Mouse (Mus musculus) Patski (cell line): ENCODE results near the gene Elmo1. TPM values are rescaled to one million over a fixed set of nuclear protein-coding genes. Genes with fewer than 3 reads are reported as not detected.

Experiments used
- ATAC-seq: fragments of 100-300 bp; one replicate; pipeline ENCODE4 v1.8.0; 2021
- CTCF ChIA-PET: fragments of 350-600 bp; sonication (Branson Sonifier 250); formaldehyde crosslinking; loops from one replicate; lab custom pipeline; 2022; ENCODE audit warnings: inconsistent platforms; lab: Charles Lee
- POLR2A ChIA-PET: fragments of 350-600 bp; sonication (Branson Sonifier 250); formaldehyde crosslinking; loops from one replicate; lab custom pipeline; 2022; ENCODE audit warnings: antibody characterized with exemption, inconsistent platforms; lab: Charles Lee
- DNase-seq: peaks from one replicate; pipeline ENCODE4 v3.0.0-alpha.2; 2011; ENCODE audit warnings: low read depth, low spot score
- H3K27me3 ChIP-seq: fragments of 371-371 bp; one replicate; pipeline ENCODE4 v1.5.1; 2021
- CTCF ChIP-seq: fragments of 100-300 bp; IDR thresholded peaks from one replicate; pipeline ENCODE4 v1.5.1; 2021
- in situ Hi-C: fragments of 300-500 bp; cut with MboI; formaldehyde crosslinking; loops from 3 replicates; pipeline ENCODE4 v1.11.1; 2018; ENCODE audit warnings: low pct_unique_long_range_greater_than_20kb, mixed read lengths
- polyA plus RNA-seq: library from polyadenylated mRNA; unstranded; gene quantifications from one replicate; pipeline ENCODE4 v1.2.3, GENCODE M21; 2021

Elmo1 gene
- polyA plus RNA-seq, 1 experiment from 2014 or later = 0.08 TPM

- no peak for DNase-seq
- no peak for TF ChIP-seq CTCF
- CTCF ChIA-PET = no interaction called here
- POLR2A ChIA-PET = no interaction called here
- no peak for ATAC-seq
- H3K27me3 ChIP-seq = no peaks in the 10 kb centered on the region
- in situ Hi-C loops = no loop called here
Measured at GRCm38 (mm10) chr13:20109446-20109845, 19.1 kb downstream of the Elmo1 start.

GRCm38 (mm10) chr13:20109987-20110680, 19.7 kb downstream of the Elmo1 start:
- POLR2A ChIA-PET = no interaction called here
- in situ Hi-C loops = no loop called here
- H3K27me3 ChIP-seq = no peaks in the 10 kb centered on the region
- ATAC-seq = no peak
- DNase-seq = no peak
- CTCF ChIA-PET = no interaction called here
- no peak for TF ChIP-seq CTCF

- POLR2A ChIA-PET = no interaction called here
- in situ Hi-C loops = no loop called here
Measured at GRCm38 (mm10) chr13:20111256-20111800, 20.9 kb downstream of the Elmo1 start.

GRCm38 (mm10) chr13:20115131-20115907, 24.9 kb downstream of the Elmo1 start:
- H3K27me3 ChIP-seq = no peaks in the 10 kb centered on the region
- ChIA-PET POLR2A (no interaction called here), CTCF (no interaction called here)
- TF ChIP-seq CTCF = no peak
- DNase-seq (no peak), ATAC-seq (no peak)
- in situ Hi-C loops = no loop called here

More at GRCm38 (mm10) chr13:20111256-20111800, 20.9 kb downstream of the Elmo1 start:
- no peaks in the 10 kb centered on the region for H3K27me3 ChIP-seq
- CTCF ChIA-PET = no interaction called here
- DNase-seq = no peak
- no peak for ATAC-seq
- TF ChIP-seq CTCF = no peak

- ATAC-seq (no peak), DNase-seq (no peak)
- CTCF ChIA-PET = no interaction called here
- in situ Hi-C loops = no loop called here
- no peaks in the 10 kb centered on the region for H3K27me3 ChIP-seq
- POLR2A ChIA-PET = no interaction called here
- no peak for TF ChIP-seq CTCF
Measured at GRCm38 (mm10) chr13:20116019-20116418, 25.6 kb downstream of the Elmo1 start.

GRCm38 (mm10) chr13:20116868-20117510, 26.6 kb downstream of the Elmo1 start:
- ChIA-PET CTCF (no interaction called here), POLR2A (no interaction called here)
- in situ Hi-C loops = no loop called here
- H3K27me3 ChIP-seq = no peaks in the 10 kb centered on the region
- no peak for TF ChIP-seq CTCF
- DNase-seq (no peak), ATAC-seq (no peak)

GRCm38 (mm10) chr13:20117691-20118090, 27.3 kb downstream of the Elmo1 start:
- ChIA-PET CTCF (no interaction called here), POLR2A (no interaction called here)
- ATAC-seq (no peak), DNase-seq (no peak)
- TF ChIP-seq CTCF = no peak
- in situ Hi-C loops = no loop called here
- H3K27me3 ChIP-seq = no peaks in the 10 kb centered on the region

GRCm38 (mm10) chr13:20118909-20119308, 28.5 kb downstream of the Elmo1 start:
- DNase-seq (no peak), ATAC-seq (no peak)
- in situ Hi-C loops = no loop called here
- ChIA-PET CTCF (no interaction called here), POLR2A (no interaction called here)
- no peaks in the 10 kb centered on the region for H3K27me3 ChIP-seq
- TF ChIP-seq CTCF = no peak

GRCm38 (mm10) chr13:20120723-20121122, 30.3 kb downstream of the Elmo1 start:
- no peak for DNase-seq
- in situ Hi-C loops = no loop called here
- POLR2A ChIA-PET = no interaction called here
- CTCF ChIA-PET = interaction anchor here (1.5 kb wide), 1 partner anchor 17 kb away, joined by 3 read pairs; no protein-coding TSS in a partner anchor
- no peak for TF ChIP-seq CTCF
- H3K27me3 ChIP-seq = no peaks in the 10 kb centered on the region
- ATAC-seq = no peak

- POLR2A ChIA-PET = interaction anchor here (0.7 kb wide), 1 partner anchor 1913 kb away, joined by 3 read pairs; no protein-coding TSS in a partner anchor
- CTCF ChIA-PET = interaction anchor here (1.5 kb wide), 1 partner anchor 18 kb away, joined by 3 read pairs; no protein-coding TSS in a partner anchor
- no peaks in the 10 kb centered on the region for H3K27me3 ChIP-seq
- no peak for TF ChIP-seq CTCF
- in situ Hi-C loops = no loop called here
- DNase-seq (no peak), ATAC-seq (no peak)
Measured at GRCm38 (mm10) chr13:20121385-20122043, 31.1 kb downstream of the Elmo1 start.
